Mouse (Mus musculus) stomach, embryonic 16.5 days (tissue): ENCODE results near the gene Klb. TPM values are rescaled to one million over a fixed set of nuclear protein-coding genes. Genes with fewer than 3 reads are reported as not detected.

ENCODE experiments used
- ATAC-seq: fragments of 200-750 bp; cut with Nextera tagmentation; 2 replicates; pipeline ENCODE4 v1.8.0; 2017; ENCODE audit warnings: moderate number of reproducible peaks, moderate TSS enrichment; ENCODE audit not compliant: insufficient read depth, low FRiP score
- H3K27ac ChIP-seq: fragments of 300-500 bp; sonication (generic); 2 replicates; pipeline ENCODE4 v1.5.1; 2014; ENCODE audit warnings: low read length
- H3K27me3 ChIP-seq: fragments of 300-500 bp; sonication (generic); 2 replicates; pipeline ENCODE4 v1.6.1; 2014; ENCODE audit warnings: low read length, control low read depth, mixed read lengths; ENCODE audit not compliant: control insufficient read depth, insufficient read depth
- H3K36me3 ChIP-seq: fragments of 300-500 bp; sonication (generic); 2 replicates; pipeline ENCODE4 v1.6.1; 2014; ENCODE audit warnings: low read length; ENCODE audit not compliant: control insufficient read depth, insufficient read depth
- H3K4me1 ChIP-seq: fragments of 300-500 bp; sonication (generic); 2 replicates; pipeline ENCODE4 v1.6.1; 2014; ENCODE audit warnings: low read length, control low read depth, mixed read lengths; ENCODE audit not compliant: control insufficient read depth, insufficient read depth
- H3K4me2 ChIP-seq: fragments of 300-500 bp; sonication (generic); 2 replicates; pipeline ENCODE4 v1.6.1; 2014; ENCODE audit warnings: low read depth, low read length, mixed read lengths
- H3K4me3 ChIP-seq: fragments of 300-500 bp; sonication (generic); replicated peaks from 2 replicates; pipeline ENCODE4 v1.5.1; 2014; ENCODE audit warnings: mild to moderate bottlenecking, low read length
- H3K9ac ChIP-seq: fragments of 300-500 bp; sonication (generic); 2 replicates; pipeline ENCODE4 v1.6.1; 2014; ENCODE audit warnings: low read length
- H3K9me3 ChIP-seq: fragments of 300-500 bp; sonication (generic); replicated peaks from 2 replicates; pipeline ENCODE4 v1.6.1; 2016; ENCODE audit warnings: low read length, control low read depth; ENCODE audit not compliant: control insufficient read depth
- WGBS: fragments of 180-500 bp; shearing (Covaris S2); extraction: QIAGEN DNeasy Blood & Tissue Kit; methylation state at CpG from one replicate; pipeline ENCODE4 v1.1.7; 2014; 5-methylcytosine and 5-hydroxymethylcytosine counted together
- polyA plus RNA-seq: library from polyadenylated mRNA; unstranded; fragments of >200 nt; fragmentation: Nextera tagmentation; extraction: Ambion mirVana; gene quantifications from 2 replicates; pipeline ENCODE4 v1.2.1, GENCODE M21; 2015

The Klb gene
- polyA plus RNA-seq, 1 experiment from 2014 or later = 1.8 TPM

DNA sequence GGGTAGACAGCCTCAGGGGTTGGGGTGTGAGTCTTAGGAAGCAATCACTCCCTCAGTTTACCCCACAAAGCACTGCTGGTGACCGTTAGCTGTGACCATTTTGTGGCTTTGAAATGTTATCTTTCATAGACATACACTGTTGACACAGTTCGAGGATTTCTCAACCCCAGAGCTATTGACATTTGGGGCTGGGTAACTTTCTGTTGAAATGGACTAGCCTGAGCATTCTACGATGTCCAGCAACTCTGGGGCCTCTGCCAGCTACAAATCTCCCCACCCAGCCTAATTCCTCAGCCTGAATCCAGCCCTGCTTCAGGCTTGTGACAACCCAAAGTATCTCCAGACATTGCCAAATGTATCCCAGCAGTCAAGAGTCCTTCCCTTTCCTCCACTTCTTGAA lies 6.0 kb downstream of the Klb start:
- Histone ChIP-seq H3K27me3 (no peaks in the 10 kb centered on the region), H3K9me3 (no peaks in the 10 kb centered on the region; the same call in 1 of the 2 replicates), H3K36me3 (no peaks in the 10 kb centered on the region), H3K27ac (no peak overlapping the region), H3K9ac (no peak overlapping the region), H3K4me2 (no peak overlapping the region), H3K4me3 (no peak overlapping the region), H3K4me1 (no peaks in the 10 kb centered on the region)
- no peak for ATAC-seq
- WGBS = 54% methylated on average over 3 of the region's 3 CpGs

DNA sequence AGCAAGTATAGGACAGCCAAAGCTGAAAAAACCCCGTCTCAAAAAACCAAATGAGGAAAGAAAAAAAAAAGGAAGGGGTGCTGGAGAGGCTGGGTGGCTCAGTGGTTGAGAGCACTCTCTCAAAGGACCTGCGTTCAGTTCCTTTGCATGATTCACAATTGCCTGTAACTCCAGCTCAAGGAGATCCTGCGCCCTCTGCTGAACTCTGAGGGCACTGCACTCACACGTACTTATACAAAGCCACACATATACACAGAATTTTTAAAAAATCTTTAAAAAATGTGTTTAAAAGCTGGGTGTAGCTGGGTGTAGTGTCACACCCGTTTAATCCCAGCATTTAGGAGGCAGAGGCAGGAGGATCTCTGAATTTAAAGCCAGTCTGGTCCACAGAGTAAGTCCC lies 6.9 kb downstream of the Klb start:
- H3K4me1 ChIP-seq = no peaks in the 10 kb centered on the region
- no peak overlapping the region for H3K27ac ChIP-seq
- no peak overlapping the region for H3K9ac ChIP-seq
- H3K4me3 ChIP-seq = no peak overlapping the region
- H3K4me2 ChIP-seq = no peak overlapping the region
- H3K36me3 ChIP-seq = no peaks in the 10 kb centered on the region
- WGBS = 74% methylated on average over 5 of the region's 5 CpGs
- no peaks in the 10 kb centered on the region for H3K27me3 ChIP-seq
- no peaks in the 10 kb centered on the region; the same call in 1 of the 2 replicates for H3K9me3 ChIP-seq
- no peak for ATAC-seq

DNA sequence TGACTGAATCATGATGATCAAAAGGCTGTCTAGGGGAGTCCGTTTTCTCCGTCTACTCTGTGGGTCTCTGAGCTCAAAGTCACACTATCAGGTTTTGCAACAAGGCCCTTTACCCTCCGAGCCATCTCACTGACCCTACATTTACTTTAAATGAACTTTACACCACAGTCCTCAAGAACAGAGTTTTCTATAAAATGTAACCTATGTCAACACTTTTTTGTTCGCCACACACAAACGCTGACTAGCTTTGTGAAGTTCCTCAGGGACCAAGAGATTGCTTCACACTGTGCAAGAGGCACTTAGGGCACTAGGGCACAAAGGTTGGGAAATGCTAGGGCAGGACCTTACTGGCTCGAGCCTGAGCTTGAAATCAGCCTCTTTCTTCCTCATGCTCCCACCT lies 8.7 kb downstream of the Klb start:
- Histone ChIP-seq H3K4me2 (no peak overlapping the region), H3K36me3 (no peaks in the 10 kb centered on the region), H3K27ac (no peak overlapping the region), H3K27me3 (no peaks in the 10 kb centered on the region), H3K9ac (no peak overlapping the region), H3K4me3 (no peak overlapping the region), H3K9me3 (no peaks in the 10 kb centered on the region; the same call in 1 of the 2 replicates), H3K4me1 (no peaks in the 10 kb centered on the region)
- no peak for ATAC-seq
- WGBS = 75% methylated on average over 6 of the region's 6 CpGs

GRCm38 (mm10) chr5:65357771-65358170 lies 9.7 kb downstream of the Klb start:
- H3K36me3 ChIP-seq = no peaks in the 10 kb centered on the region
- no peak overlapping the region for H3K9ac ChIP-seq
- H3K27ac ChIP-seq = no peak overlapping the region
- no peak overlapping the region for H3K4me3 ChIP-seq
- no peaks in the 10 kb centered on the region; the same call in 1 of the 2 replicates for H3K9me3 ChIP-seq
- ATAC-seq = no peak
- no peaks in the 10 kb centered on the region for H3K4me1 ChIP-seq
- no peak overlapping the region for H3K4me2 ChIP-seq
- WGBS = 89% methylated on average over 3 of the region's 3 CpGs
- H3K27me3 ChIP-seq = no peaks in the 10 kb centered on the region

- Histone ChIP-seq H3K4me1 (no peaks in the 10 kb centered on the region), H3K27ac (no peak overlapping the region), H3K4me3 (no peak overlapping the region), H3K9ac (no peak overlapping the region), H3K4me2 (no peak overlapping the region), H3K36me3 (no peaks in the 10 kb centered on the region), H3K9me3 (no peaks in the 10 kb centered on the region), H3K27me3 (no peaks in the 10 kb centered on the region)
- WGBS = 53% methylated on average over 11 of the region's 11 CpGs
- no peak for ATAC-seq
These were observed 19.7 kb downstream of the Klb start for GRCm38 (mm10) chr5:65367837-65368236.

DNA sequence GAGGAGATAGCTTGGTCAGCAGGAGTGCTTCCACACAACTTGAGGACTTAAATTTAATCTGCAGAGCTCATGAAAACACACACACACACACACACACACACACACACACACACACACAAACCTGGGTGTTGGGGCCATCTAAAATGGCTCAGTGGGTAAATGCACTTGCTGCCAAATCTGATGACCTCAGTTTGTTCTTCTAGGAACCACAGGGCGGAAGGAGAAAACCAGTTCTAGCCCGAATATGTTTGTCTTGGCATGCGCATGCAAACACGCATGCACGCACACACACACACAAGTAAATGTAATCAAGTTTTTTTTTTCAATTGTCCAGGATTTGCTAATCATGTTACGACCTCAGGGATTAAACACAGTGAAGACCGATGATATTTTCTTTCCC lies 23.4 kb downstream of the Klb start:
- H3K4me3 ChIP-seq = no peak overlapping the region
- H3K4me2 ChIP-seq = no peak overlapping the region
- 91% methylated on average over 7 of the region's 7 CpGs for WGBS
- H3K27ac ChIP-seq = no peak overlapping the region
- H3K27me3 ChIP-seq = no peaks in the 10 kb centered on the region
- no peaks in the 10 kb centered on the region for H3K9me3 ChIP-seq
- H3K36me3 ChIP-seq = no peaks in the 10 kb centered on the region
- no peak for ATAC-seq
- no peaks in the 10 kb centered on the region for H3K4me1 ChIP-seq
- H3K9ac ChIP-seq = no peak overlapping the region

- no peaks in the 10 kb centered on the region for H3K9me3 ChIP-seq
- no peak overlapping the region for H3K9ac ChIP-seq
- no peak overlapping the region for H3K4me3 ChIP-seq
- H3K4me1 ChIP-seq = no peaks in the 10 kb centered on the region
- H3K27me3 ChIP-seq = no peaks in the 10 kb centered on the region
- WGBS = 85% methylated on average over 7 of the region's 7 CpGs
- no peak overlapping the region for H3K27ac ChIP-seq
- no peak overlapping the region for H3K4me2 ChIP-seq
- H3K36me3 ChIP-seq = no peaks in the 10 kb centered on the region
- ATAC-seq = no peak
These were observed 26.6 kb downstream of the Klb start for GRCm38 (mm10) chr5:65374746-65375145.

DNA sequence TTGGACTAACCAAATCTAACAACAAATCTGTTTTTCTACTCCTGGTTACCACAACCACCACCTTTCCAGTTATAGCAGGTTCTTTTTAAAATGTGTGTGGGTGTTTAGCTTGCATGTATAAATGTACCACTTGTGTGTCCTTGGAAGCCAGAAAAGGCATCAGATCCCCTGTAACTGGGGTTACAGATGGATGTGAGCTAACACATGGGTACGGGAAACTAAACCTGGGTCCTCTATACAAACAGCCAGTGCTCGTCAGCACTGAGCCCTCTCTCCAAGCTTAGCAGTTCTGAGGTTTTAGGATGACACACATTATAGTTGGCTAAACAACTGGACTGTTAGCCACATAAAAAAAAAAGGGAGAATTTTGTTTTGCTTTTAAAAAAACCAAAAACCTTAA lies 37.6 kb downstream of the Klb start:
- Histone ChIP-seq H3K4me1 (peaks cover 11% of the 10 kb centered on the region), H3K9me3 (no peaks in the 10 kb centered on the region), H3K4me3 (no peak overlapping the region), H3K36me3 (peaks cover 7% of the 10 kb centered on the region; the same call in 1 of the 2 replicates), H3K9ac (no peak overlapping the region), H3K4me2 (no peak overlapping the region), H3K27me3 (no peaks in the 10 kb centered on the region), H3K27ac (no peak overlapping the region)
- 61% methylated on average over 2 of the region's 2 CpGs for WGBS
- no peak for ATAC-seq

GRCm38 (mm10) chr5:65387008-65387867 lies 39.1 kb downstream of the Klb start:
- 83% methylated on average over 6 of the region's 6 CpGs for WGBS
- H3K4me2 ChIP-seq = no peak overlapping the region

More at GRCm38 (mm10) chr5:65387008-65387867, 39.1 kb downstream of the Klb start:
- Histone ChIP-seq H3K9me3 (no peaks in the 10 kb centered on the region), H3K27ac (no peak overlapping the region), H3K4me3 (no peak overlapping the region), H3K9ac (no peak overlapping the region), H3K4me1 (peaks cover 11% of the 10 kb centered on the region), H3K27me3 (no peaks in the 10 kb centered on the region), H3K36me3 (peaks cover 7% of the 10 kb centered on the region; the same call in 1 of the 2 replicates)
- no peak for ATAC-seq
